Mouse (Mus musculus) liver (tissue): ENCODE data around the gene Naa50.

Experiments used
- DNase-seq: peaks from one replicate; pipeline ENCODE4 v3.0.0-alpha.2; 2020; ENCODE audit warnings: mixed read lengths

Naa50 gene

DNA sequence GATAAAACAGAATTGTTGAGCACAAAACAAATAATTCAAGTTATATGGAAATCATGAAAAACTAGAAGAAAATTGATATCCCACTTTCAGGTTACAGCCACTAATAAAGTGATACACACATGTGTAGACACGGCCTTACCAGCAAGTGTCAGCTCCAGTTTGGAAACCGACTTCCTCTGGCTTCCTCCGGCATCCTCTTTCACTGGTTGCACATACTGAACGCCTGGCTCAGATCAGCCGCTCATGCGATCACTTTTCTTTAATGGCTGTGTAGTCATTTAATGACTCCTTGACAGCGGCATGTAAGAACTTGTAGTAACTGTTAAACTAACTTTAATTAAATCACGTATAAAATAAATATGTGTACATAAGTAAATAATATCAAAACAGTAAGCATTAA lies 66.3 kb downstream of the Naa50 start:
- no peak for DNase-seq

DNA sequence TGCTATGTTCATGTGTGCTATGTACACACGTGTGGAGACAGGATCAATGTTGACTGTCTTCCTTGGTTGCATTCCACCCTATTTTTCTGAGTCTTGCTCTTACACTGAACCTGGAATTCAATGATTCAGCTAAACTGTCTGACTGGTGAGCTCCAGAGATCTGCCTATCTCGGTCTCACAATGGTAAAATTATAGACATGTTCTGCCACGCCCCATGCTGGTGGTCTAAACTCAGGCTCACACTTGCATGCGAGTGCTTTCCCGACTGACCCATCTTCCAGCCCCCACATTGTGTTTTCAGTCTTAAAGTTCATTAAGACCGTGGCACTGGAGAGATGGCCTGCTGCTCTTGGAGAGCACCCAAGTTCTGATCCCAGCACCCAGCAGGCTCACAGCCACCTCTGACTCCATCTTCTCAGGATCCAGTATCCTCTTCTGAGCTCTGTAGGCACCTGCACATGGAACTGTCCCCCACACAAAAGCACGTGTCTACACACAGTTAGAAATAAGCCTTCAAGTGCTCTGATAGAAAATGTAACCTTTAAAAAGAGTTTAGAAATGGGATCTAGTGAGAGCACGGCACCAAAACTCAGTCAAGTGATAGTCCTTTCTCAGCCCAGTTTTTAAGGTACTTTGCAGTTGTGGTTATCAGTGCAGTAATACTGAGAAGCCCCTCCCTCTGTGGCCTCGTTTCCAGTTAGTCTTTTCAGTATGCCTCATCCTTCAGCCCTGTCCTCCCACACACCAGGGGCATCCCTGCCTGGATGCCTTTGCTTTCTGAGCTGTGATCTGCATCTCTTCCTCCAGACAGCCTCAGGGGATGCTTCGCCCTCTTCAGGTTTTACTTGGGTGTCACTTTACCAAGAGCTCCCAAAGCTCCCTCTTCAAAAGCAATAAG lies 70.8 kb downstream of the Naa50 start:
- peak; percentile 54 for DNase-seq

DNA sequence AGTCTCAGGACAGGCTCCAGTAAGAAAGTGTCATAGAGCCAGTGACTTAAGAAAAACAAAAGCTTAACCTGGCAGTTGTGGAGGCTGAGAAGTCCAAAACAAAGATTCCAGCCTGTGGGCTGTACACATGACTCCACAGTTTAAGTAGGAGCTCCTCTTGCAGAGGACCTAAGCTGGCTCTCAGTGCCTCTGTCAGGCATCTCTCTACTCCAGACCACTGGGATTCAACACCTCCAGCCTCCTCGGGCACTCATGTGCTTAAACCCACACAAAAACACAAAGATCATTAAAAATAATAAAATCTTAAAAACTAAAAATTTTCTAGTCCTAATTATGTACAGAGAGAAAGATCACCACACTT lies 71.4 kb downstream of the Naa50 start:
- DNase-seq: no peak

DNA sequence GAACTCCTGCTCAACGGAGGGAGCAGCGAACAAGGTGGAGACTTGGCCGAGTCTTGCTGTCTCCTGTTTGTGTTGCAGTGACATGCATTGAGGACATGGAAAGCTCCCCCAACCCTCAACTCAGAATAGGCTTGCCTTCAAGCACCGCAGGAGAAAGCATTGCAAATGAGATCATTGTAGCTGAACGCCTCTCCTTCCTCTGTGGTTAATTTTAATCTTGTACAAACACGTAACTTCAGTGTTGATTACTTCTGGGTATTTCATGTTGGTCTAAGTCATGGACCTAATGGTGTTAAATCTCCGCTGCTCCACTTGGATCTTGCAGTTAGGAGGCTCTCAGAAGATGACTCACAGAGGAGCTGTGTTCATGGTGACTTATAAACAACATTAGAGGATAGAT lies 73.1 kb downstream of the Naa50 start:
- DNase-seq: no peak
